Mouse (Mus musculus): ENCODE data around the gene B3galt6.

DNA sequence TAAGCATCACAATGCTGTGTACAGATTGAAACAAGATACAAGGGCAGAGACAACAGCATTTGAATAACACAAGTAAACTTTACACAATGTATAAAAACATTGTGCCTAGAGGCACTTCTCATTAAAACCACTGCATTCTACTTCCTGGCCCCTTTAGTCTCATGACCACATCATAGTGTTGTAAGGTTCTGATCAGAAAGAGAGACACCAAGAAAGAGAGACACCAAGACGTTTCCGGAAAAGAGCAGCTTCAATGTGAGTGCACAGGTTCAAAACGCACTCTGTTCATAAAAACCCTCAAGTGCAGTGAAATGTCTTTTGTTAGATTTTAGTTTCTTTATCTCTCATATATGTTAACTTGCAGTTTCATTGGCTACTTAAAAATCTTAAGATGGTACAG, 11.7 kb upstream of the B3galt6 start:
- no peak for TF ChIP-seq CTCF (conservative IDR thresholded peaks at IDR 0.05; ENCODE audit: insufficient read depth, insufficient read length, low read depth, low read length)
- no peak for TF ChIP-seq POLR2A (IDR thresholded peaks at IDR 0.05; ENCODE audit: low read depth, low read length)
